Mouse (Mus musculus): ENCODE measurements around the gene Pkd2l1.

- TF ChIP-seq CTCF (IDR thresholded peaks at IDR 0.05; ENCODE audit: low read depth, low read length) (no peak), POLR2A (IDR thresholded peaks at IDR 0.05; ENCODE audit: borderline replicate concordance, low read depth, low read length) (no peak)
Observed at GRCm38 (mm10) chr19:44144366-44144765, 47.9 kb downstream of the Pkd2l1 start.

Measured in bone marrow macrophage, adult 2 months (primary cell).